Mouse (Mus musculus) urinary bladder, postnatal 4 days (tissue): ENCODE results near the gene Bbs9.

Source experiments
- DNase-seq, 2 experiments: peaks; one replicate each; pipeline ENCODE4 v3.0.0; 2021 to 2022; ENCODE audit warnings: low spot score in 2 of 2

Gene Bbs9

DNA sequence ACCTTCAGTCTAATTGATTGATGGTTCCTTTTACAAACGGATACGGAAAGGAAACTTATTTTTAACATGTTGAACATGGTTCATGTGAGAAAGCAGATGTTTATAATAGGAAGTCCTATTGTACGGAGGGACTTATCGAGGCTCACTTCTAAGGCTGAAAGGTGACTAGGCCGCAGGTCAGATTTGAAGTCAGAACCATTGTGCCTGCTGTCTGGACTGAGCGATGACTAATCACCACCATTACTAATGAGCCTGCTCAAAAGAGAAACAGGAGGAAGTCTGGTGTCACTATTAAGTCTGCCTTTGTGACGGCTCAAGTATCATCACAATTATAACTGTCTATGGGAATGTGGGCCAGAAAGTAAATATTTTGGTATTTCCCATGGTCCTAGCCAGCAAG lies 325.2 kb downstream of the Bbs9 start:
- DNase-seq = no peak

DNA sequence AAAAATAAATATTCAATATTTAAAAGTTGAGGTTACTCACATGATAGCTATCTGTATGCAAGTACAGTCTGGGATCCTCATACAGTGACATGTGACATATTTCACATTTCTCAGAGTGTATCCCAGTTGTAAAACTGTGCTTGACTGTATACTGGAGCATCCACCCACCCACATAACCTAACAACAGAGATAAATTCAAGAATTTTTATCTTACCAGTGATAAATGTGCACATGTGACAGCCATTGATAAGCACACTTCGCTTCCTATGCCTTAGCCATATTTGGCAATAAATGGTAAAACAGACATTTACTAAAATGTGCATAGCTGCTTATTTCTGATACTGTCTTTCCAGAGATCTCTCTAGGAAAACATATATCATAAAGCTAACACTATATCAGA lies 330.5 kb downstream of the Bbs9 start:
- DNase-seq = no peak

DNA sequence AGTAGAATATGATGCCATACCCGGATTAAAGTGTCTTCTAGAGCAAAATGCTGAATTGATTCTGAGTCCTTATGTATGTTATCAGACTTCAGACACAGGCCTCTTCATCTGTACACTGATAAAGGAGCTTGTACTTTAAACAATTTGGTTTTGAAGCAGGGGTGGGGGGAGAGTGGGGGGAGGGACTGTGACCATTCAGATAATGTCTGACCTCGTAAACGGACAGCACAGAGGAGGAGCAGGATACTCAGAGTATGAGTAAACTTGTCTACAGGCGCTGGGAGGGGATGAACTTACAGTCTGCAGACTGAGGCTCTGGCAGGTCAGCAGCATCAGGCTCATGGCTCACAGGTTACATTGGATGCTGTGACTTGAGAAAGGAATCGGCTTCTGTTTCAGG lies 331.0 kb downstream of the Bbs9 start:
- no peak for DNase-seq

DNA sequence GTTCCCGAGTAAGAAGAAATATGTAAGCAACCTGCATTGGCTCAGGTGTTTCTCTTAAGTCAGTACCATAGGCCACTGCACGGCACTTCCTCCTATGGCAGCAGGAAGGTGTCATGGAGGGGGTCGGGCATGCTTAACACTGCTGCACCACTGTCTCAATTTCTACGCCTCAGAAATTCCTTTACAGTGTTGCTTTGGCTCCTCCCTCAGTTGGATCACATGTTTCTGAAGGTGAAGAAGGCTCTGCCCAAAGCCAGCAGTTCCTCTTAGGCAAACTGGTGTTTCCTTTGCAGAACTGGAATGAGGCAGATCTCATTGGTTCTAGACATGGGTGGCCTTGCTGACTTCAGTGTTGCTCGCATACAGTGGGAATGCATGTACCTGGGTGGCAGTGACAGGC lies 332.2 kb downstream of the Bbs9 start:
- DNase-seq = no peak

DNA sequence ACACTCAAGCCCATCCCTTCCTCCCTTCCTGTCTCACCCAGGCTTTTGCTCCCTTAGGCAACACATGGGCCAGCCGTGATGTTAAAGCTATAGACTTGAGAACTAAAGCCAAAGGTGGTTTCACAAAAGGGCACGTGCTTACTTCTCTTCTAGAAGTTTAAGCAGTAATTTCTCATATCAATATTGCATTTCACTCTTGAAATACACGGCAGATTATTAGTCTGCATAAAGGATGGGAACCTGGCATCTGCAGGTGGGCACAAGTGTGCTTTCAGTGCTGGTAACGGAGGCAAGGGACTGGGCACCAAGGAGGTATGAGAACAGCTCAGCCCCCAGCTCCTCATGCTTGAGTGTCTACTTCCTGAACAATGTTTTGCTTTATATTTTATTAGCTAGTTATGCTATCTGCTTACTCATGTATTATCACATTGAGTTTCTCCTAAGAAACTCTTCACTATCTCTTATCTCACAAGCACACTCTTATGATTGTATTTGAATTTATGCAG lies 334.2 kb downstream of the Bbs9 start:
- no peak for DNase-seq

DNA sequence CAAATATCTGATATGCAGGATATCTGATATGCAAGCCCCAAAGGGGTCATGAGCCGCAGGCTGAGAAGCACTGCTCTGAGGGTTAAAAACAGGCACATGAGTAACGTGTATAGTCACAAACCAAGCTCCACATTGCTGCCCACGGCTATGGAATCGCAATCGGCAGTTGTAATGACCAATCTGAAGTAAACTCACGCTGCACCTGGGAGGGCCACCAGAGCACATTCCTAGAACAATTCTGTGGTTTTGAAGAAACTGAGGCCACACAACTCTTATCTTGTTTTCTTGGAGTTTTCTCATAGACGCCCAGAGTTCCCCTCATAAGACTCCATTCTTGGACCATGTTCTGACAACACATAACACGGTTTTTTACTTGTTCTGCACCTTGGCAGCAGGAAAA lies 334.9 kb downstream of the Bbs9 start:
- DNase-seq = no peak

DNA sequence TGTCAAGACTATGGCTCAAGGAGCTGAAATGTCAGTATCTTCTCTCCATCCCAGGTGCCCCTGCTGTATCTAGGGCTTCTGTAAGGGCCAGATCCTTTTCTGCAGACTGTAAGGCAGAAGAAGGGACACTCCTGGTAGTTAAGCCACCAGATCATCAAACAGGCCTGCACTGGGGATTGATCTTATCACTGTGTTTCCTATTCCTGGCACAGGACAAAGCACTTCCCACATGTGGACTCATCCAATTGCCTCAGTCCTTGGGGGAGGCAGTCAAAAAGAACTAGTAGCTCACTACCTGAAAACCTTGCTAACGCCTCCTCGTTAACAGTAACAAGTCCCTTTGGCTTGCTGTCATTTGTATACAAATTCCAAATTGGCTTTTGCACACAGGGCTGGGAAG lies 336.4 kb downstream of the Bbs9 start:
- DNase-seq = no peak

DNA sequence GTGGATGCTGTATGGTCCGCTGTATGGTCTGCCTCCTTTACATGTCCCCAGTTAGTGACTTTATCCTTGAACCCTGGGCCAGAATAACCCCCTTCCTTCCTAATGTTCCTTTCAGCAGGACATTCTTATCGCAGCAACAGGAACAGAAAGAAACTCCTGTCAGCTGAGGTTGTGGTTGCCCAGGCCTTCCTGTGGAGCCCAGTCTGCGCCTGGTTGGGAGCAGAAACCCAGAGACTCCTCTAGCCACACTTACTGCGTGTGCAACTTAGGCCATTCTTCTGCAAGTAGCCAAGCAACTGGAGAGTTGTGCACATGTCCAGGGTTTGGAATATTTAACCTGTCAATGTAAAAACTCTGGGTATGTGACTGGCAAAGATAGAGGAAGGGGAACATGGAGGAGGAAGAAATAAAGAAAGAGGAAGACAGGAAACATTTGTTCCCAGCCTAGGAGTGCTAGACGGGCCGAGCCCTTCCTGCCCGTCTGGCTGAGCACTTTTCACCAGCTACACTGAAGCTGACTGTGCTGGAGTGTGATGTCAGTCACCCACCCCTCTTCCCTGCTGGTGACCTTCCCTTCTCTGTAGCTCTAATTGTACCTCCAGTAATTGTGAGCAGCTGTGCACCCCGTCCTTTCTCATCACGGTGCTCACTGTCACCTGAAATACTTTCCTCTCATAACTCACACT lies 339.0 kb downstream of the Bbs9 start:
- DNase-seq = no peak

DNA sequence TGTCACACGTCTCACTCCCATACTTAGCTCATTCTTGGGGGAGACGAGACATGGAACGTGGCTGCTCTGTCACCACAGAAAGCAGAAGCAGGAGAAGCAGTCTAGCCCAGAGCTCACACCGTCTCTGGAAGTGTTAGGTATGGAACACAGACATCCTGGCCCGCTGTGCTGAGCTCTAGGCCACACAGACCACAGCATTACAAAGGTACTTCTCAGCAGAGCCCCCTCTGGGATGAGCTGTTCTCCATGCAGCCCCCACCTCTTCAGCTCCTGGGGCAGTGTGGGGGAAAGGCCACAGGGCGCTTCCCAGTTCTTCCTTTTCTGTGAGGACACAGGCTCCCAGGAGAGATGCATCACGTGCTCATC lies 339.6 kb downstream of the Bbs9 start:
- no peak for DNase-seq

DNA sequence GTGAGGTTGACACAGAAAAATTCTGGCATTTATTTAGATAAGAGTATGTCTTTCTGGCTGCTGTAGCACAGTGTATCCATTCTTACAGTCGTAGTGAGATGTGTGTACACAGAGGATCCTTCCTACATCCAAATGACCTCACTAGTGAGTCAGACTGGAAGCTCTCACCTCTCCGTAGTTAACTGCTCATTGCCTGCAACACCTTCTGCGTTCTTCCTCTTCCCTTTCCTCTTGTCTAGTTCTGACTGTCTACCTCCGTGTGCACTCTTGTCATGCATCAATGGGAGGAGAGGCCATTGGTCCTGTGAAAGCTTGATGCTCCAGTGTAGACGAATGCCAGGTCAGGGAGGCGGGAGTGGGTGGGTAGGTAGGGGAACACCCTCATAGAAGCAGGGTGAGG lies 344.0 kb downstream of the Bbs9 start:
- DNase-seq = no peak

DNA sequence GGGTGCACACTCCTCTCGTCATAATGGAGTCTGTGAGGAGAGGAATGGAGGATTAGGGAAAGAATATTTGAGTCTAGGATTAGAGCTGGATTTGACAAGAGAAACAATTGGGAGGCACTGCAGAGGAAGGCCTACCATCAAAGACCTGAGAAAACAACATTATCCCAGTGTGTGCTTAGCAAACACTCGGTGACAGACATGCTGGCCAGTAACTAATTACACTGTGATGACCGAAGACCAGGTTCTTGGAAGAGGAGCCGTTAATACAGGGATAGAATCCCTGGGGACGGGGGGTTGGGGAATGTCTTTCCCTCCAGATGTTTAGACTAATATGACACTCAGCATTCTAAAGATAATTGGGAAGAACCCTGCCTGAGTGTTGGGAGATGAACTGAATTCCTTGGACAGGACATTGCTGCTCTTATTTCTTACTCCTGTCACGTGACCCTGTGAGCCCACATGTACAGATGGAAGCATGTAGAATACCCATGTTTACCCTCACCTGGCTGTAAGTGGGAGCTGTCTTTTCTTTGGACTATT lies 345.2 kb downstream of the Bbs9 start:
- no peak for DNase-seq

DNA sequence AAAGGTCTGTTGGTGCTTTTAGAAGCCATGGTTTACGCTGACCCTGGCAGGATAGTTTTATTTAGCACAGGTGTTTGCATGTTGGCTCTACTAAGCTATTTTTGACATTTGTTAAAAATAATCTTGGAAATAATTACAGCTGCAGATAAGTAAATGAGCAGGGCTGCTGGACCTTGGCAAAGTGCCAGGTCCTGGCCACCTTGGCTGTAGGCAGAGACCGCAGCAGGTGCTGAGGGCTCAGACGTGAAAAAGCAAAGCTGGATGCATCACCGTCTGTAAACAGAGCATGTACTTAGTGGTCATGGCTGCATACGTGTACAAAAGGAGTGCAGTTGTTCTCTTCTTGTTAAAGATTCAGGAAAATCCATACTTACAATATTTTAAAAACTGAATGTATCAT lies 347.3 kb downstream of the Bbs9 start:
- DNase-seq = no peak

DNA sequence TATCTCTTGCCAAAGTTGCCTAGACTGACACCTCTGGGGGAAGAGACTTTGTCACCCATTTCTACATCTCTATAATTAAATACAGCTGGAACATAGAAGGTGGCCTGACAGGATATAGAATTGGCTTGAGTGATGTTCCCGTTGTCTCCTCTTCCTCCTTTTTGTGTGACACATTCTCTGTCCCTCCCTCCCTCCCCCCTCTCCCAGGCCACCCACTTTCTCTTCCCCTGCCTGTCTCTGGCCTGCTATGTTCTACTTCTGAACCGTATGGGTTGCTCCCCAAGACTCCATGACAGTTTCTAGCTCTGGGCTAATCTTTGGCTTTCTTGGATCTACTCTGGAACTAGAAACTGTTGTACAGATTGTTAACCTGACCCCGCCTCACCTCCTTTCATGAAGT lies 348.3 kb downstream of the Bbs9 start:
- no peak for DNase-seq

DNA sequence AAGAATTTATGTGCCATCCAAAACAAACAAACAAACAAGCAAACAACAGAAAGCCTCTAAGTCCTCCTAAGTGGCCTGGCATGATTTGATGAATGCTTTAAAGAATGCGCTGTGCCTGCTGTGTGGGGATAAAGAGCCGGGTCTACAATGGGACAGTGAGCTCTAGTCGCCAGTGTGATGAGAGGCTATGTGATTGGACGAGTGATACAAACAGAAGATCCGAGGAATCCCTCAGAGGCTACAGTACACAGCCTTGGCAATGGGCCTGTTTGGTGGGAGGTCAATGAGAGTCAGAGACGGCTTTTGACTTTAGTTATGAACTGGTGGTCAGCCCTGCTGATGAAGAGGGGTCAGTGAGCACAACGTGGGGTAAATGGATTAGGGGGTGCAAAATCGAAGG lies 349.4 kb downstream of the Bbs9 start:
- no peak for DNase-seq

DNA sequence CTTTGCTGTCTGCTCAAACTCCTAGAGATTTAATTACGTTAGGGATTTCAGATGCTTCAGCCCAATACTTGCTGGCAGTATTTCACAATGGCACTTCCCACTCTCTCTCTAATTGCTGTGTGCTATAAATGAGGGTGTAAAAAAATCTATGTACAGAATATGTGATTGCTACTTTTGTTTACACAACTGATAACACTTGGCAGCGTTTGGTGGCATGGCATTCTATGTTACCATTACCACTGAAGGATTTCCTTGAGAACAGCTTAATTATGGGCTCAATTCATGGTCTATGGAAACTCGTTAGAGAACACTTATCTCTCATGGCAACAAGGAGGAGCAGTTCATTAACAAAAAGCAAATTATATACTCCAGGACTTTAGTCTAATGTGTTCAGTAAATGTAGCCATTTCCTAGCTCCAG lies 351.1 kb downstream of the Bbs9 start:
- no peak for DNase-seq

DNA sequence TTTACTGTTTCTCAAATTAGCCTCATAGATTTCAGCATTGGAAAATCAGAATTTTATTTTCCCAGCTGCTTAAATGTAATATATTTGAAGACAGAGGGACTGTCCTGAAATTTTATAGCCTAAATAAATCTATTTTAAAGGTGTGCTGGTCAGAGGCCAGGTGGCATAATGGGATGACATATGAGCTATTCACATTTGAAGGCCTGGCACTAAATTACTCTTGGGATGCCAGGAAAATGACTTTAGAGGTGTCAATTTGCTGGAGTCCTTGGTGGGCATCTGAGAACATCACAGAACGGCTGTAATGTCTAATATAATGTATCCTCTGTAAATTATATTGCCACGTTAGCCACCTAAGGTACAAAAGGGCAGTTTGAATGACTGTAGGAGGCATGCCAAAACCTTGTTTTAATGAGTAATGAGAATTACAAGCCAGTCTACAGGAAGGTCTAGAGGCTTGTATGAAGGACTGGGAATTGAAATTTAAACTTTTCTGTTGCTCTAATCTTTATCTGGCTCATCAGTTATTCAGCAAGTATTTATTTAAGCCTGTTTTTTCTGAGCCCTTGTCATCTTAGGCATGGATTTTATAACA lies 351.8 kb downstream of the Bbs9 start:
- DNase-seq = no peak

DNA sequence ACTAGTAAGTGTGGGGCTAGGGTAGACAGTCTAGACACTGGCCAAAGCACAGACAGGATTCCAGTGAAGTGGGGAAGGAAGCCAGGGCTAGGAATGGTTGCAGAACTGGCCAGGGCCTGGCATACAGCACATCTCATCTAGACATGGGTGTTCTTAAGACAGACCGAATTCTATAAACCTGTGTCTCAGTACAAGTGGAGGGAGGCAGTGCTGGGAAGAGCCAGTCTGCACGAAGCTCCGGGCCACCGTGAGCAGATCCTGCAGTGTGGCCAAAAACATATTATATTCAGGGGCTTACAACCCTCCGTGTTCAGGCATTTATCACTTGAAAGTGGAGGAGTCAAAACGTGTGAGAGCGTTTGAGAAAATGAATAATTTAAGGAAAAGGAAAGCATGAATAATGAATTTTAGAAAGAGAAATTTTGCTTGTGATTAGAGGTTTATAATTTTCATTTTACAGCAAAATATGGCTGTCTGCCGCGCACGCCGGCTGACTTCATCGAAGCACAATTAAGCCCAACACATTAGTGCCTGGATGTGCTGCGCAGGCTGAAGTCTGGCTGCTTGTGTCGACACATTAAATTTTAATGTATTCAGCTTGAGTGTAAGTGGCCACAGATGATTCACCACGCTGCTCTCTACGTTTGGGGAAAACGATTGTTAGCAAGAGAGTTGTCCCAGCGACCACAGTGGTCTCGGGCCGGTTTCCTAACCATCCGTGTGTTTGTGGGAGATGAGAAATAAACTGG lies 353.9 kb downstream of the Bbs9 start:
- DNase-seq = no peak

DNA sequence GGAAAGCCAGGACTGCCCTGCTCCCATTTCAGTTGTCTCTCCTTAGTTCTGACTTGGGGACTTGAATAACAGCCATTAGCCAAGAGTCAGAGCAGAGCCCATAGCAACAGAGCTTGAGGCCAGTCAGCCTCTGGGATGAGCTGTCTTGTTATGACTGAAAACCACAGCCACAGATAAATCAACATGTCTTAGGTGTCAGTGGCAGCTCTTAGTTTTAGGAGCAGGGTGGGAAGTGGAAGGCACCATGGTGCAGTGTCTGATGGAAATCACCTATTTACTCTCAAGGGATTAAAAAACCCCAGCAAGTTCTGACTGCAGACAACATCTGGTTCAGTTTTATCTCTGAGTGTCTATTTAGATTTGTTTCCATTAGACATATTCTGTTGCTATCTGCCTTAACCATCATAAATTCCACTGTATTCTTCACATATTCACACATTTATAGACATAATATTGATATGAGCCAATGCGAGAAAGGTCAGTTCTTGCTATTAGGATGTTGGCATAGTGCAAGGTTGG lies 359.5 kb downstream of the Bbs9 start:
- no peak for DNase-seq

DNA sequence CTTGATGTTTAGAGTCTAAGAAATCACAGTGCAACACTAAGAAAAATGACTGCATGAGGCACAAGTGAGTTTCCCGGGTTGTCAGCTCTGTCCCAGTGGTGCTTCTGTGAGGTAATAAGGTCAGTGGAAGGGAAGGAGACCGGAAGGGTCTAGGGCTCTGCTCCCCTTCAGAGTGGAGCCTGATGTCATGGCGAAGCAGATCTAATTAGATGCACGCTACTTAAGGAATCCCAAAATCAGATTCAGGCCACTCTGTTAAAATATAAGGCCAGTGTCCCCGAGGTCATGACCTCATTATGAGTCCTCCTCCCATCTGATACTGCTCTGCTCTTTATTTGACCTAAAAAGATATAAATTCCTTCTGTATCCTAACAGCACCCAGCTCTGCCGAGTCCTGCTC lies 361.5 kb downstream of the Bbs9 start:
- no peak for DNase-seq

DNA sequence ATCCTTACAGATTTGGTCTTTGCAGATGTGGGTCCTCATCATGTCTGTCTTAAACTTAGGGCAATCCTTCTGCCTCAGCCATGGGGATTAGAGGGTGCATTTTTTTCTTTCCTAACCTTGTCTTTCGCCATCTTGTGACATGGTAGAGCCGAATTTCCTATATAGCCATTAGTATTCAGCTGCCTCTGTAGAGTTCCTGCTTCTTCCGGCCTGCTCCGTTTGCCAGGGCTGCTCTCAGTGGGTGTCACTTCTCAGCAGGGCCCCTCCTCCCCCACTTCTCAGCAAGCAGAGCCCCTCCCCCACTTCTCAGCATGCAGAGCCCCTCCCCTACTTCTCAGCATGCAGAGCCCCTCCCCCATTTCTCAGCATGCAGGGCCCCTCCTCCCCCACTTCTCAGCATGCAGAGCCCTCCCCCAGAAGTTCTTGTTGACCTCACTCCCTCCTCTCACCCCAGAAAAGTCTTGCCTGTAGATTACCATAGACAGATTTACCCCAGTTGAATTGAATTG lies 362.2 kb downstream of the Bbs9 start:
- no peak for DNase-seq

DNA sequence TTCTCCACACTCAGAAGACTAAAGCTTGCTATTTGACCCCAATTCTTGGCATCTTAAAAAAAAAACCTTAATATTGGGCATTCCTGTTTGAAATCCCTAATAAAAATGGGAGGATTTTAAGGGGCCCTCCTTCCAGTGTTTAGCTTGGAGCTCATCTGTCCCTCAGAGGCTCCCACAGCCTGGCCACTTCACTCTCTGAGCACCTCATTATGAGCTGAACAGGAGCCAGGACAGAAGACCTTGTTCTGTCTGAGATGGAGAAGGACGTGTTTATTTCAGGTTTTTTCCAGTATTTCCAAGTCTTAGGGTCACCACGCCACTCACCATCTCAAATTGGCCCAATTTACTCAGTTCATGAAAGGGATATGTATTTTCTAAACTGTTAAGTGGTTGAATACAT lies 370.5 kb downstream of the Bbs9 start:
- DNase-seq = no peak

DNA sequence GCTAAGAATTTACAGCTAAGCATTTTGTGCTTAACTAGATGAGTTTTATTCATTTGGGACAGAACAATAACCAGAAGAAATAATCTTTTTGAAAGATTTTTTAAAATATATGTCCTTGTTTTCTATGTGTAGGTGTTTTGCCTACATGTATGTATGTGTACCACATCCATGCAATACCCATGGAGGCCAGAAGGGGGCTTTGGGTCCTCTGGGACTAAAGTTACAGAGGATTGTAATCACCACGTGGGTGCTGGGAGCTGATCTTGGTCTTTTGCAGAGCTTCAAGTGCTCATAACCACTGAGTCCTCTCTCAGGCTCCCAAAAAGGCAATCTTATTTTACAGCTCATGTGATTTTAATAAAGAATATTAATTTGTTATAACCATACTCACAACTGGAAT lies 371.3 kb downstream of the Bbs9 start:
- no peak for DNase-seq
